Mouse (Mus musculus) CH12.LX (cell line): ENCODE data around the gene Islr. TPM values are rescaled to one million over a fixed set of nuclear protein-coding genes. Genes with fewer than 3 reads are reported as not detected.

ENCODE experiments used
- DNase-seq: peaks from one replicate; pipeline ENCODE4 v3.0.0-alpha.2; 2013; ENCODE audit errors: extremely low read depth
- H3K27ac ChIP-seq: 2 replicates; pipeline ENCODE4 v1.5.1; 2012; ENCODE audit warnings: low read depth, mild to moderate bottlenecking, control low read depth, moderate library complexity; ENCODE audit not compliant: insufficient read depth
- H3K27me3 ChIP-seq: replicated peaks from 2 replicates; pipeline ENCODE3; 2012; ENCODE audit warnings: inconsistent platforms
- H3K36me3 ChIP-seq, 2 experiments: replicated peaks in 1 of 2; 2 replicates each; pipeline versions ENCODE3 to v1.6.1; 2012; ENCODE audit warnings: inconsistent platforms in 1 of 2, low read length in 1 of 2, mild to moderate bottlenecking in 1 of 2, mixed read lengths in 1 of 2, moderate library complexity in 1 of 2; ENCODE audit not compliant: control insufficient read depth in 1 of 2, insufficient read depth in 1 of 2
- H3K4me1 ChIP-seq, 2 experiments: 2 replicates each; pipeline ENCODE4 v1.6.1; 2012; ENCODE audit warnings: inconsistent platforms in 1 of 2, moderate library complexity in 1 of 2; ENCODE audit not compliant: insufficient read depth in 2 of 2, control insufficient read depth in 1 of 2
- H3K4me2 ChIP-seq: 2 replicates; pipeline ENCODE4 v1.6.1; 2012; ENCODE audit warnings: low read depth, mild to moderate bottlenecking, control low read depth; ENCODE audit not compliant: poor library complexity, insufficient read depth, severe bottlenecking
- H3K4me3 ChIP-seq, 3 experiments: fragments of 150-350 bp in 1 of 3; sonication (generic) in 1 of 3; replicated peaks in 1 of 3; 2 replicates each; pipeline versions ENCODE3 to v1.5.1; 2011 to 2012; ENCODE audit warnings: low read depth in 2 of 3, low read length in 2 of 3, mild to moderate bottlenecking in 2 of 3, moderate library complexity in 2 of 3, control low read depth in 1 of 3, improper control_type of control experiment in 1 of 3, inconsistent platforms in 1 of 3, mixed read lengths in 1 of 3; ENCODE audit not compliant: poor library complexity in 1 of 3
- H3K79me2 ChIP-seq: replicated peaks from 2 replicates; pipeline ENCODE4 v1.6.1; 2012; ENCODE audit warnings: mild to moderate bottlenecking, moderate library complexity; ENCODE audit not compliant: control insufficient read depth, poor library complexity, insufficient read depth, severe bottlenecking; ENCODE audit errors: extremely low read depth
- H3K9ac ChIP-seq: 2 replicates; pipeline ENCODE4 v1.6.1; 2012; ENCODE audit warnings: low read depth, mild to moderate bottlenecking, control low read depth, moderate library complexity; ENCODE audit not compliant: insufficient read depth
- H3K9me3 ChIP-seq: replicated peaks from 2 replicates; pipeline ENCODE3; 2012; ENCODE audit warnings: low read length, inconsistent platforms, mixed read lengths
- BHLHE40 ChIP-seq: IDR thresholded peaks from 2 replicates; pipeline ENCODE4 v1.6.1; 2011; ENCODE audit warnings: mild to moderate bottlenecking, low read depth, low read length, improper control_type of control experiment
- CHD1 ChIP-seq: IDR thresholded peaks from 2 replicates; pipeline ENCODE4 v1.6.1; 2012; ENCODE audit warnings: low read depth, low read length, improper control_type of control experiment, inconsistent platforms
- CTCF ChIP-seq, 2 experiments: IDR thresholded peaks in 1 of 2; conservative IDR thresholded peaks in 1 of 2; 2 replicates each; pipeline ENCODE4 v1.5.1; 2011 to 2012; ENCODE audit warnings: low read depth in 2 of 2, low read length in 2 of 2, improper control_type of control experiment in 1 of 2, inconsistent platforms in 1 of 2, mild to moderate bottlenecking in 1 of 2, moderate library complexity in 1 of 2
- E2F4 ChIP-seq: IDR thresholded peaks from 2 replicates; pipeline ENCODE4 v1.6.1; 2011; ENCODE audit warnings: low read depth, low read length, improper control_type of control experiment; ENCODE audit not compliant: insufficient replicate concordance
- EP300 ChIP-seq: IDR thresholded peaks from 2 replicates; pipeline ENCODE4 v1.6.1; 2011; ENCODE audit warnings: low read length, improper control_type of control experiment
- JUN ChIP-seq: IDR thresholded peaks from 2 replicates; pipeline ENCODE4 v1.6.1; 2011; ENCODE audit warnings: low read depth, mild to moderate bottlenecking, low read length, improper control_type of control experiment, moderate library complexity; ENCODE audit not compliant: insufficient read depth
- MAZ ChIP-seq: IDR thresholded peaks from 2 replicates; pipeline ENCODE4 v1.6.1; 2012; ENCODE audit warnings: low read depth, mild to moderate bottlenecking, inconsistent platforms, low read length, improper control_type of control experiment, moderate library complexity
- MXI1 ChIP-seq: IDR thresholded peaks from 2 replicates; pipeline ENCODE4 v1.6.1; 2011; ENCODE audit warnings: mild to moderate bottlenecking, low read depth, low read length, improper control_type of control experiment
- NELFE ChIP-seq: IDR thresholded peaks from 2 replicates; pipeline ENCODE4 v1.6.1; 2011; ENCODE audit warnings: low read depth, low read length, improper control_type of control experiment
- PAX5 ChIP-seq: IDR thresholded peaks from 2 replicates; pipeline ENCODE4 v1.6.1; 2012; ENCODE audit warnings: low read length, inconsistent platforms, mixed read lengths
- POLR2AphosphoS2 ChIP-seq: IDR thresholded peaks from 2 replicates; pipeline ENCODE4 v1.6.1; 2011; ENCODE audit warnings: low read depth, low read length, improper control_type of control experiment
- SMC3 ChIP-seq: IDR thresholded peaks from 2 replicates; pipeline ENCODE4 v1.6.1; 2011; ENCODE audit warnings: low read depth, low read length, improper control_type of control experiment
- TBP ChIP-seq: conservative IDR thresholded peaks from 2 replicates; pipeline ENCODE4 v1.6.1; 2011; ENCODE audit warnings: low read depth, low read length, improper control_type of control experiment
- USF2 ChIP-seq: conservative IDR thresholded peaks from 2 replicates; pipeline ENCODE4 v1.6.1; 2011; ENCODE audit warnings: low read depth, low read length, improper control_type of control experiment
- ZC3H11A ChIP-seq: IDR thresholded peaks from 2 replicates; pipeline ENCODE4 v1.6.1; 2012; ENCODE audit warnings: low read depth, mild to moderate bottlenecking, inconsistent platforms, low read length, improper control_type of control experiment
- ZMIZ1 ChIP-seq: IDR thresholded peaks from 2 replicates; pipeline ENCODE4 v1.6.1; 2012; ENCODE audit warnings: low read depth, mild to moderate bottlenecking, inconsistent platforms, low read length, improper control_type of control experiment
- dilution Hi-C: fragments of 300-500 bp; cut with MboI; formaldehyde crosslinking; loops from 2 replicates; pipeline ENCODE4 v1.14.3; 2020; ENCODE audit warnings: low sequenced_read_pairs; ENCODE audit not compliant: extremely low pct_unique_long_range_greater_than_20kb, extremely low pct_ligation_motif_present
- in situ Hi-C: fragments of 300-500 bp; cut with MboI; formaldehyde crosslinking; loops from 3 replicates; pipeline ENCODE4 v1.14.3; 2019; ENCODE audit warnings: low sequenced_read_pairs, low pct_ligation_motif_present, low pct_unique_long_range_greater_than_20kb, mixed read lengths
- polyA plus RNA-seq: library from polyadenylated mRNA; unstranded; fragments of >175 nt; gene quantifications from 2 replicates; pipeline ENCODE4 v1.2.1, GENCODE M21; 2012; ENCODE audit warnings: low read depth; ENCODE audit not compliant: insufficient read length
- total RNA-seq, 2 experiments: library from RNA; depleted of rRNA; stranded (reverse); fragments of 300-350 nt in 1 of 2; fragments of >200 nt in 1 of 2; gene quantifications; 2 replicates each; pipeline ENCODE4 v1.2.3; 2012 to 2014

Islr gene
- total and polyA plus RNA-seq, 3 experiments: not detected

- no peak overlapping the region for H3K4me3 ChIP-seq
Measured at GRCm38 (mm10) chr9:58129508-58129907, 74.6 kb downstream of the Islr start.

DNA sequence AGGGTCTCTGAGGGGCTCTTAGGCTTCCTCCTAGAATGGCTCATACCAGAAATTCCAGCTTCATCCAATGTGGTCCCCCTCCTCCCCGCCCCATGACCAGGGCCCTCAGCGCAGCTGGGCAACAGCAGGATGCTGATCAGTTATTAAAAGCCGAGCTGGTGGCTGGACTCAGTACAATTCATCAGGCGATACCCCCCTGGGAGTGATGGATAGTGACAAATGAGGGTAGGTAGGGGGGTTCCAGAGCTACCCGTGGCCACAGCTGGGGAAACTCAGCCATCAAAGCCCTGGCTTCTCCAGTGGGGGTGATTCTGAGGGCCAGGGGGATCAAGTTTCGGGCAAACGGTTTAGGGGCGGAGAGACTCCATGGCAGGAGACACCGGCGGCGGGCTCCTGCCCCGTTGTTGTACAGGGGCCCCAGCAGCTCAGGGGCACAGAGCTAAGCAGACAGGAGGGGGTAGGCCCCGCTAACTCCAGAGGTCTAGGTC is 75.1 kb downstream of the Islr start:
- no peak overlapping the region for H3K4me3 ChIP-seq
- H3K9ac ChIP-seq: no peak overlapping the region
- H3K36me3 ChIP-seq: no peaks in the 10 kb centered on the region
- DNase-seq: no peak
- H3K27me3 ChIP-seq: peaks cover 25% of the 10 kb centered on the region
- H3K4me2 ChIP-seq: no peak overlapping the region
- dilution Hi-C loops (no loop called here), in situ Hi-C loops (no loop called here)
- no peak for TF ChIP-seq POLR2AphosphoS2
- TF ChIP-seq PAX5: no peak
- no peak for TF ChIP-seq TBP
- TF ChIP-seq USF2: no peak
- TF ChIP-seq EP300: no peak
- no peak for TF ChIP-seq CTCF (conservative IDR thresholded peaks at IDR 0.05 in 1 of 2, IDR thresholded peaks at IDR 0.05 in 1 of 2; ENCODE audit: low read depth in 2 of 2, low read length in 2 of 2)
- no peak for TF ChIP-seq ZC3H11A
- TF ChIP-seq ZMIZ1: no peak
- TF ChIP-seq NELFE: no peak
- TF ChIP-seq MXI1: no peak
- TF ChIP-seq SMC3: no peak
- H3K4me1 ChIP-seq: peaks cover 0 to 10% of the 10 kb centered on the region in 2 experiments; a peak in 2 of 4 replicates
- no peaks in the 10 kb centered on the region for H3K79me2 ChIP-seq
- peaks cover 3% of the 10 kb centered on the region for H3K9me3 ChIP-seq
- no peak overlapping the region for H3K27ac ChIP-seq

More at GRCm38 (mm10) chr9:58129508-58129907, 74.6 kb downstream of the Islr start:
- Histone ChIP-seq H3K27me3 (peaks cover 28% of the 10 kb centered on the region), H3K9me3 (peaks cover 3% of the 10 kb centered on the region), H3K27ac (no peak overlapping the region), H3K4me2 (no peak overlapping the region), H3K36me3 (no peaks in the 10 kb centered on the region), H3K4me1 (peaks cover 0 to 9% of the 10 kb centered on the region in 2 experiments; a peak in 2 of 4 replicates), H3K9ac (no peak overlapping the region), H3K79me2 (no peaks in the 10 kb centered on the region)
- TF ChIP-seq JUN (no peak), CHD1 (no peak), BHLHE40 (no peak), CTCF (conservative IDR thresholded peaks at IDR 0.05 in 1 of 2, IDR thresholded peaks at IDR 0.05 in 1 of 2; ENCODE audit: low read depth in 2 of 2, low read length in 2 of 2) (no peak), ZMIZ1 (no peak), E2F4 (no peak), MAZ (no peak), USF2 (no peak)
- dilution Hi-C loops: no loop called here
- in situ Hi-C loops: no loop called here
- DNase-seq: no peak
